Mouse (Mus musculus): Measurements from ENCODE around the gene Tdo2.
A peak's percentile ranks its signal among the peaks of the same experiment; 100 is the strongest.

The Tdo2 gene

DNA sequence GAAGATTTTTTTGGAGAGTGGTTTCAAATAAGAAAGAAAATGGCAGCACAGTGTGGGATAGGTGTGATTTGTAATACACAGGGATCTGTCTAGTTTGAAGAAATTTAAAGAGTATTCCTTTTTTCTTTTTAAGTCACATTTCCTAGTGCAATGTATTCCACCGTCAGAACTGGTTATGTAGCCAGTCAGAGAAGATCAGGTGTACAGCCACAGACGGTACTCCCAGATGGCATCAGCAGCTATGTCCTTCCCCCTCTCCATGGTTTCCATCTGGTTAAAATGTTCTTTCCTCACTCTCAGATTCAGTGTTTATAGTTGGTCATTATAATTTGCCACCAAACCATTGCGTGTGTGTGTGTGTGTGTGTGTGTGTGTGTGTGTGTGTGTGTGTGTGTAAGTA is 32.9 kb downstream of the Tdo2 start:
- no peak for DNase-seq (ENCODE audit: low spot score)

DNA sequence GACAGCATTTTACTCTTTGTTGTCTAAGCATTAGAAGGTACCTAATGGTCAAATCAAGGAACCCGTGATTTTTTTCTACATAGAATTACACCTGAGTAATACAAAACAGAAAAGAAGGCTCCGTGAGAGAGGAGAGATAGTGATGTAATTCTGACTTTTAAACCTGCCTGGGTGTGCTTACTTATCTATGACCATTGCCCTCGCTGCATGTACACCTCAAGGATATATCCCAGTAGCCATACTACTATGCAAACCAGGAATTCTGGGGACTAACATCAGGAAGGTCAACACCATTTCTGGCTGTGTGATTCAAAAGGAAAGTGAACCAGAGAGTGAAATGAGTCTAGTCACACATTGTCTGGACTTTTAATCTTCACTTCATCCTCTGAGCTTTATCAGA is 33.7 kb downstream of the Tdo2 start:
- no peak for DNase-seq (ENCODE audit: low spot score)

DNA sequence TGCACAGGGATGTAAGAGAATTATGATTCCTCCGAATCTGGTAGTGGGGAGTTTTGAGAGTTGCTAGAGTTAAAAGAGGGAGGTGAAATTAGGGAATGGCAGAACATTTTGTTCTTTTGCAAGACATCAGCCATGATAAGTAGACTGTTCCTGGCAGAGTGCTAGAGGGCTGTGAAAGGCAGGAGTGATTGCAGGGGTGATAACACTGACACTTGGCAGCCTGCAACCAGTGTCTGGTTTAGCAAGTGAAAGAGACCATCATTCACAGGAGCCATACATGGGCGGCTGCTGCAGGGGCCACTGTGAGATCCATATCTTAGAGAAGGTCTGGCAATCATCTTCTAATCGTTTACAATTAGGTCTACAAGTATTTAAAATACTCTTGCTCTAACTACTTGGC is 37.1 kb downstream of the Tdo2 start:
- no peak for DNase-seq (ENCODE audit: low spot score)

DNA sequence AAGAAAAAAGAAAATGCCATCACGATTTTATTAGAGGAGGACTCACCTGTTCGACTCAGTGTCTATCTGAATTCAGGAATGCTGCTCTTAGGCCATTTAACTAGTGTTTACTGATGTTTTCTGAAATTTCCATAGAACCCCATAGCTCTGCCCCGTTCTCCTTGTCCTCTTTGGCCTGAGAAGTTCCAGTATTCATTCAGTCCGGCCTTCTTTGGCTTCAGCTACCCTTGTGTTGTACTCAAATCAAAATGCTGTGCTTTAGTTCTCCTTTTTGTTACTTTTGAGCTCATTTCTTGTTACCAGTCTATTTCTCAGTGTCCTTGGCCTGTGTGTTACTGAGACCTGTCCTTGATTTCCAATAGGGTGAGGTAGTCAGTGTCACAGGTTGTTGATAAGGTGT is 42.7 kb downstream of the Tdo2 start:
- DNase-seq (ENCODE audit: low spot score): no peak

DNA sequence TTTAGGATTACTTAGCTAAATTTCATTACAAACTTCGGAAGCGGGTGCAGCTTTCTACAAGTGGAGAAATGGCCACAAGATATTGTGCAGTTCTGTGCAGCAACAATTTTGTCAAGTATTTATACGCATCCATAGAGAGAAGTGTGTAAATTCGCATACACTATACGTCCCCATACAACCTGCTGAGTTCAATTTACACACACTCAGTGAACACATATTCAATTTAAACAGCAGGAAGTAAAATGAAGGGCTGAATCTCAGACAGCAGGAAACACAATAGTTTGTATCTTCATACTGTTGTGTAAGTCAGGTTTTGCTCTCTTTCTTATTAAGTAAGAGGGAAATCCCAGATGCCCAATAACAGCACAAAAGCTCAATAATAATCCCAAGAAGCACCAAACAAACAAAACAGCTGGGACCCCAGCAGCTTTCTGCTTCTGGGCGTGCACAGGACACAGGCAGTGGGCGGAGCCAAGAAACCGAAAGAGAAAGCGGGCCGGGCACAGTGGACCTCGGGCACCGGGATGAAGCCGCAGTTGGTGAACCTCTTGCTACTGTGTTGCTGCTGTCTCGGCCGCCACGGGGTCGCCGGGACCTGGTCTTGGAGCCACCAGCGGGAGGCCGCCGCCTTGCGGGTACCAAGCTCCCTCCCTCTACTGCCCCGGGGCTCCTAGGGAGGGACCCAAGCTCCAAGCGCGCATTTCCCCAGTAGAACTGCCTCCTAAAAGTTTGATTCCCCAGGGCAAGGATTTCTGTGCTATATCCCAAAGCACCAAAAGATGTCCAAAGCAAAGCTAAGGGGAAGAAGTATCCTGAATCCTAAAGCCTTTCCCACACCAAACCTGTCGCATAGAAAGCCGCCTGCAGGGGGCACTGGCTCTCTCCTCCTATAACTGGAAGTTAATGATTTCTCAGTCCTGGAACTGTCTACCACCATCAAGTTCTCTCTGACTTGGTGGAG is 43.6 kb downstream of the Tdo2 start, which contains the start of gene Ctso:
TSS of gene Ctso (plus strand) at position 461 of the 961 bp plus-strand sequence.
- DNase-seq (ENCODE audit: low spot score): peak; percentile 91

DNA sequence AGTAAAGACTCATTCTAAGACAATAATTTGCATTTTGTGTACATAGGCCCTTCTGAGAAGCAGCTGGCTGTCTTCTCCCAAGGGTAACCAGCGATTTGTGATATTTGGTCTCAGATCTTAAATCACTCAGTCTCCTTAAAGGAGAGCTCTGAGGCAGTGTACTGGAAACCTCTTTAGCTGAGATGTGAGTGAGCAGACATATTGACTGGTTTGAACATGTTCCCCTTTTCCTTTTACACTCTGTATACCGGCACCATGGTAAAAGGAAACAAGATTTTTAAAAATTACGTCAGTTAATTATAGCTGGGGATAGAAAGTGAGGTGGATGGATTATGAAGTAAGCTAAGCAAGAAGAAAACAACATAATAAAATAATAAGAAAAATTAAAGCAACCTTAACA is 44.3 kb downstream of the Tdo2 start:
- DNase-seq (ENCODE audit: low spot score): no peak

DNA sequence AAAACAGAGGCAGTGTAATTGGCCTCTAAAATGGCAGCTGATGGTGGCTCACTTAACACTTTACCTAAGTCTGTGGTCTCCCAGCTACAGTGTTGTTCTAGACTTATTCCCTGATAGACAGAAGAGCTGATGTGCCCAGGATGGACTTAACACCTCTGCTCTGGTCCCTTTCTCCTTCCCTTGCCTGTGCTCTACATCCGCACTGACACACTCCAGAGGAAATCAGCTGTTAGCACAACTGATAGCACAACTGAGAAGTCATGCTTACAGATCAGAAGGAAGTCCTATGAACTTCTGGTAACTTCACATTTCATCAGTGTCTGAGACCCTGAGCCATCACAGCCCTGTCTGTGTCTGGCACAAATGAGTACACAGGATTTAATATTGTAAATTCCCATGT is 46.9 kb downstream of the Tdo2 start:
- DNase-seq (ENCODE audit: low spot score): no peak

DNA sequence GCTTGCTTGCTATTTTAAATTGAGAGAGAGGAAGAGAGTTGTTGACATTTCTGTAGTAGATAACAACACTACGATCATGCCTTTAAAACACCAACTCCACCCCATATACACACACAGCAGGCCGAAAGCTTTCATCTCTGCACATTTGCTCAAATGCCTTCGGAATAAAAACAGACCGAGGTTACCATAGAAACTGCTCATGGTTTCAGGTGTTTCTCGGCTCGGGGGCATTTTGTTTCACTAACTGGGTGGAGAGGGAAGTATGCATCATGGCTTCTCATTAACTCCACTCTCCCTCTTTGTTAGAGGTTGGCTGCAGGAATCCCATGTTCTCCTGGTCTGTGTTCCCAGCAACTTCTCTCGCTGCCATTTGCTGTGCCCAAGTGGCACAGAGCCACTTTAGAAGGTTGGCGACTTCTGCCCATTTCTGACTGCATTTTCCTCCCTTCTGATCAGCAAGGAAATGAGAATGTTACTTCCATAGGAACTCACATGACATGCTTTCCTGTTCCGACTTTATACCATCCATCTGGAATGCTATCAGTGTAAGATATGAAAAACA is 49.2 kb downstream of the Tdo2 start:
- DNase-seq (ENCODE audit: low spot score): no peak

DNA sequence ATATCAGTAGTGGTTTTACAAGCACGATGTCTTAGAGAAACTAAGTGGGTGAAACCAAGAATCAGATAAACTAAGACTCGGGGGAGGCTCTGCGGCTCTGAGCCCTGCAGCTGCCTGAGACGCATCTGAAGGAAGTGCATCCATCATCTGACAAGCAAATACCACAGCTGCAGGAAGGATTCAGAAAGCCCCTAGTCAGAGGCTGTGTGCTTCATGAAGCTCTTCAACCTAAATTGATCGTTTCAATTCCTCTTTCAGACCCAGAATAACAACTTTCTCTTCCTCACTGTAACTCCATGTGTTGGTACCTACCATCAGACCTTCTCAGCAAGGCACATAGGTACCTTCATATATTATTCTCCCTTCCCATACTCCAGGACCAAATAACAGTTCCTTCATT is 50.1 kb downstream of the Tdo2 start:
- DNase-seq (ENCODE audit: low spot score): no peak

DNA sequence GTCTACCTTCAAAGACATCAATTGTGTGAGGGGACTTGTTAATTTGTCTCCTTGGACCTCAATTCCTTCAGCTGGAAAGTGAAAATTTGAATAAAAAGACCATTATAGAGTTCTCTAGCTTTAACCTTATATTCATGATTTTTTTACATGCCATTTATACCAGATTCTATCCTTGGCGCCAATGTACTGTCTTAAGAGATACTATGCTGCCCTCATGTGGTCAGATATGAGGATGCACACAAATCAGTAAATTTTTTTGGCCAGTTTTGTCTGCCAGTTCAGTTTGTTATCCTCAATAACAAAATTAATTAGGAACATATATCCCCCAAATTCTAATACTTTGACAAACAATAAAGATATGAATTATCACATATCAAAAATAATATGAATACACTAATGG is 51.1 kb downstream of the Tdo2 start:
- peak; percentile 87 for DNase-seq (ENCODE audit: low spot score)

DNA sequence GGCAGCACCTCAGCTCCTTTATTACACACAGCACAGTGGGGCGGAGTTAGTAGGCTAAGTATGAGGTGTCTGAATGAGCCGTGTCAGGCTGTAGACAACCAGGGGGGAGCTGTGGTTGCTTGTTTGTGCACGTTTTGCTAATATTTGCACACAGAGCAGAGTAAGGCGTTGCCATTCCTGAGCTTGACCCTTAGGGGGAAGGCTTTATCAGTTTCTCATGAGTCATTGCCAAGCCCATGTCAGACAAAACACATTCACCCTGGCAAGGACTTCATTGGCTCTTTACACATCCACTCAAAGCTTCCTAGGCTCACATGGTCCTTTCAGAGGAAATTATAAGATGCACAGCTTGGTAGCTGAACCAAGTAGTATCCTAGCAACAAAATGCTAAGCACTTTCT is 53.1 kb downstream of the Tdo2 start:
- no peak for DNase-seq (ENCODE audit: low spot score)

DNA sequence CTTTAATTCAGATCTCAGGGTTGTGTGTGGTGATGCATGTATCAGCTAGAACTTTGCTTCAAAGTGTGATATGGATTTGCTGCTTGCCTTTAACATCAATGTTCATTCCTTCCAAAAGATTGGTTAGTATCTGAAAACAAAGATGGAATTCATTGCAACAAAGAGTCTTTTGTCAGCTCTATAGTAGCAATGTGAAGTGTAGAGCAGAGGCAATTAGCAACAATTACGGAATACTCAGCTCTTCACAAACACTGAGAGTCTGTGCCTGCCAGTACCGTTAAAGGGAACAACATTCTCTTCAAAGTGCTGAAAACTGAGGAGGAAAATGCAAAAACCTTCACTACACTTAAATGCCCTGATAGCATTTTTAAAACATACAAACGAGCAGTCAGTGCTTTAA is 56.3 kb downstream of the Tdo2 start:
- DNase-seq (ENCODE audit: low spot score): peak; percentile 73

DNA sequence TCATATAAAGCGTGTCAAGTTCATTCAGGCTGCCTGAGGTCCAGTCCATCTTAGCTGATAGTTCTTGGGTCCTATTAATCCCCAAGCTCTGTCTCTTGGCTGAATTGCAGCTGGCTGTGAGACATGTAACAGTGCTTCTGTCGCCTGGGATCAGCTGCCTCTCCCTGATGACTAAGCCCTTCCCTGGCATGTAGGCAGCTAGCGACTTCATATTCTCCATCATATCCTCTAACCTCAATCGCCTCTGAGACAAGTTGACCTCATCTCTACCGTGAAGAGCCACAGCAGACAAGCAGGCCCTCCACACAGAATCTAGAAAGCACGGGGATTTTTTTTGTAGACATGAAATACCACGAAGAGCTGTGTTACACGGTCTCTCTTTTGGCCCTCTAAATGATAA is 57.8 kb downstream of the Tdo2 start:
- DNase-seq (ENCODE audit: low spot score): no peak

DNA sequence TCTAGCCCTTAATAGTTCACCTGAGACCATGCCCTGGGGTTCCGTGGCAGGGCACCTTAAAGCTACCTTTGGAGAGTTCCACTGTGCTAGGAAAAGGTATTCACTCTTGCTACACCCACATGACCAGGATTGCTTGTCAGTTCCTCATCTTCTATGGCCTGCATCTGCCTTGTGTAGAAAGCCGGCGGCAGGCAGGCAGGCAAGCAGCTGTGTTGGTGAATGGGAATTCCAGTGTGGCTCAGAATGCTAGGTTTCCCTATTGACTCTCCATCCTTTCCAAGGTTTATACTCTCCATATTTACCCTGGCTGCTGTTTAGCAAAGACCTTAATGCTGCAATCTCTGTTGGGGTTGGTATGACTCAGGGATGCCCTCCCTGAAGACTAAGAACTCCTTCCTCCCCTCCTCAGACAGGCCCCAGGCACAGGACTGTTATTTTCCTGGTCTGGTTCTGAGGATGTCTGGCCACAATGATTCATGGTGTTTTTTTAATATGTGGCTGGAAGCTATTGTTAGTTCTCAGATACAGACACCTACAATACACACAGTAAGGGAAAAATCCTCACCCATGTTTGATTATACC is 58.6 kb downstream of the Tdo2 start:
- DNase-seq (ENCODE audit: low spot score): no peak

DNA sequence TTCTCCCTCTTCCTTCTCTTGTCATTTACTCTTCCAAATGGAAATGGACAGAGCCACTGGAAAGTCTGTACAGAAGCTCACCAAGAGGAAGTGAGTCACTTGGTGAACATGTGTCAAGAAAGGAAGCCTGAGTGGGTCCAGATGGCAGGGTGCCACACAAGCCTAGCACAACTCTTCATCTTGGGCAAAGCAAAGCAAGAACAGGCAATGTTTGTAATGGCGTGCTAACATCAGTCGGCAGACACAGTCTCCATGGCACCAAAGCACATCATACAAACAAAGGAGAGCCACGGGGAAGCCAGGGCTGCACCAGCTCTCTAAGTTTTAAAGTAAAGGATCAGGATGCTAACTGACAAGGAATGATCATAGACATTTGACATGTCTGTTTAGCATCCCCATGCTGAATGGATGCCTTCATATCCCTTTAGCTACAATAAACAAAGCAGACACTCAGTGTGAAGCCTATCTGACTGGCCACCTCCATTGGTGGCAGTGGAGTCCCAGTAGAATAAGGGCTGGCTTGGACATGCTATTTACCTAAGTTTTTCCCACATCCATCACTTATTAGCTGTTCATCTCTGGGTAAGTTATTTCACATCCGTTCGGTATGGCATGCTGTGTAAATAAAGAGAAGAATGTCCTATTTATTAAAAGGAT is 59.8 kb downstream of the Tdo2 start:
- DNase-seq (ENCODE audit: low spot score): no peak

DNA sequence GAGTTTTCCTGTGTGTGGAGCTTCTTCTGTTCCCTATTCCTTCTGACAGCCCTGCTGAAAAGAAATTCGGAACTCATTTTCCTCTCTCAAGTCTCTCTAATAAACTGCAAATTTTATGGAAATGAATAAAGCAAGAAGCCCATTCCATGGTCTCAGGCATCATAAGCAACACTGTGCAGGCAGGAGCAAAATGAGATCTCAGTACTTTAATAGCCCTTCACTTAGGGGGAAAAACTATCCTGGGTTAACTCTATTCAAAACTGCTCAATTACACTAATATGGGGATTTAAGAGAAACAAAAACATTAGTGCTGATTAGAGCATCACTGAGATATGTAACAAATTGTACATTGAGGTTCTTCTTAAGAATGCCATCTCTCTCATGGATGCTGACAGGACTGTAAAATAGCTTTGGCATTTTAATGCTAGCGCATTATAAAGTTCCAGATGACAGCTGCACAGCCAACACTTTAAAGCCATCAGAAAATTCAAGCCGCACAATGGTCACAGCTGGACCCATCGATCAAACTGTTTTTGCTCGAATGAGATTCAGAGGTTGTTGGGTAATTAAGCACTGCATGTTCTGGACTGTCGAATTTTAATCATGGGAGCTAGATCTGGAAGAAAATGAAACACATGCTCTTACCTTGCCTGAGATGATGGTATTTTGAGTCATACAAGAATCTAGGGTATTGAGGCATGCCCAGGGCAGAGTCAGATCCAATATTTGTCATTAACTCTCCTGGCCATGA is 65.5 kb downstream of the Tdo2 start:
- DNase-seq (ENCODE audit: low spot score): peak; percentile 47

Data from retina, embryonic 14.5 days (tissue).